Mouse (Mus musculus) stomach, embryonic 14.5 days (tissue): Measurements from ENCODE around the gene Marcksl1. TPM values are rescaled to one million over a fixed set of nuclear protein-coding genes. Genes with fewer than 3 reads are reported as not detected.
"Not testable (repeated sequence)": the region's sequence is repeated elsewhere in the genome, so short reads cannot be mapped to it uniquely, and the experiment has no call there.

Experiments used
- ATAC-seq: fragments of 200-750 bp; cut with Nextera tagmentation; 2 replicates; pipeline ENCODE4 v1.8.0; 2017; ENCODE audit warnings: low read depth, moderate TSS enrichment; ENCODE audit not compliant: insufficient number of reproducible peaks, insufficient read depth, low FRiP score
- H3K27ac ChIP-seq: fragments of 300-500 bp; sonication (generic); 2 replicates; pipeline ENCODE4 v1.5.1; 2014; ENCODE audit warnings: mild to moderate bottlenecking, low read length, moderate library complexity, mixed read lengths
- H3K27me3 ChIP-seq: fragments of 300-500 bp; sonication (generic); 2 replicates; pipeline ENCODE4 v1.6.1; 2014; ENCODE audit warnings: low read length, control low read depth, mixed read lengths; ENCODE audit not compliant: control insufficient read depth, insufficient read depth
- H3K36me3 ChIP-seq: fragments of 300-500 bp; sonication (generic); 2 replicates; pipeline ENCODE4 v1.6.1; 2014; ENCODE audit warnings: mild to moderate bottlenecking, control low read depth, low read length, moderate library complexity, mixed read lengths; ENCODE audit not compliant: control insufficient read depth, insufficient read depth
- H3K4me1 ChIP-seq: fragments of 300-500 bp; sonication (generic); 2 replicates; pipeline ENCODE4 v1.6.1; 2014; ENCODE audit warnings: low read length, control low read depth, mixed read lengths; ENCODE audit not compliant: control insufficient read depth, insufficient read depth
- H3K4me2 ChIP-seq: fragments of 300-500 bp; sonication (generic); replicated peaks from 2 replicates; pipeline ENCODE4 v1.6.1; 2014; ENCODE audit warnings: low read depth, low read length, control low read depth
- H3K4me3 ChIP-seq: fragments of 300-500 bp; sonication (generic); 2 replicates; pipeline ENCODE4 v1.5.1; 2014; ENCODE audit warnings: low read depth, low read length, control low read depth
- H3K9ac ChIP-seq: fragments of 300-500 bp; sonication (generic); replicated peaks from 2 replicates; pipeline ENCODE4 v1.6.1; 2014; ENCODE audit warnings: low read depth, mild to moderate bottlenecking, control low read depth, low read length, moderate library complexity, mixed read lengths
- H3K9me3 ChIP-seq: fragments of 300-500 bp; sonication (generic); 2 replicates; pipeline ENCODE4 v1.6.1; 2016; ENCODE audit warnings: low read depth, low read length, control low read depth; ENCODE audit not compliant: control insufficient read depth
- WGBS: fragments of 180-500 bp; shearing (Covaris S2); extraction: QIAGEN DNeasy Blood & Tissue Kit; methylation state at CpG from one replicate; pipeline ENCODE4 v1.1.7; 2014; 5-methylcytosine and 5-hydroxymethylcytosine counted together
- polyA plus RNA-seq: library from polyadenylated mRNA; unstranded; fragments of >200 nt; fragmentation: Nextera tagmentation; extraction: Ambion mirVana; gene quantifications from 2 replicates; pipeline ENCODE4 v1.2.1, GENCODE M21; 2014

Marcksl1 gene
- polyA plus RNA-seq, 1 experiment from 2014 or later = 618 TPM

DNA sequence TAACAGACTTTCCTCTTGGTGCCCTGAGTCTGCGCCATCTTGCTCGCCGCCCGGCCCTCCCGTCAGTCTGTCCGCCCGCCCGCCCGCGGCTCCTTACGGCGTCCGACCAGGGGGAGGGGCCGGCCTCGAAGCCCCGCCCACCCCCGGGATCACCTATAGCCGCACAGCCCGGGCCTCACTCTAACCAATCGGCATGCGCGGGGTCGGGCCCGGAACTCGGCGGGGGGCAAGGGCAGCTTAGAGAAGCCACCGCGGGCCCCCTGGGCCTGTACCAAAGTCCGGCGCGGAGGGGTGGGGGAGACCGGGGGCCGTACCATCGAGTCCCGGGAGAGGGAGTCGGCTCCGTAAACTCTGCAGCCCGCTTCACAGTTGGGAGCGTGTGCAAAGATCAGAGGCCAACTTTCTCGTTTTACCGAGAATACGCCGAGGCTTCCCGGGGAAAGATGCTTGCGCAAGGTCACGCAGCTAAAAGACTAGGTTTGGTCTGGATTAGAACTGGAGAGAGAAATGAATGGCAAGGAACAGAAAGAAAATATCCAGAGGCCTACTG, 29.3 kb downstream of the Marcksl1 start, which contains the start of gene Hdac1:
Gene Hdac1 (minus strand): TSS at position 122 of the 550 bp plus-strand sequence.
- Histone ChIP-seq H3K4me3 (peak within 1 kb of the TSS; percentile 94), H3K4me1 (peaks cover 9% of the 10 kb centered on the region), H3K36me3 (no peaks in the 10 kb centered on the region; the same call in 1 of the 2 replicates), H3K9me3 (no peaks in the 10 kb centered on the region), H3K4me2 (peak within 1 kb of the TSS; percentile 83), H3K27ac (peak within 1 kb of the TSS; percentile 70), H3K9ac (peak within 1 kb of the TSS; percentile 84), H3K27me3 (no peaks in the 10 kb centered on the region)
- WGBS = 2% methylated on average over 44 of the region's 46 CpGs
- ATAC-seq = peak; percentile 100

DNA sequence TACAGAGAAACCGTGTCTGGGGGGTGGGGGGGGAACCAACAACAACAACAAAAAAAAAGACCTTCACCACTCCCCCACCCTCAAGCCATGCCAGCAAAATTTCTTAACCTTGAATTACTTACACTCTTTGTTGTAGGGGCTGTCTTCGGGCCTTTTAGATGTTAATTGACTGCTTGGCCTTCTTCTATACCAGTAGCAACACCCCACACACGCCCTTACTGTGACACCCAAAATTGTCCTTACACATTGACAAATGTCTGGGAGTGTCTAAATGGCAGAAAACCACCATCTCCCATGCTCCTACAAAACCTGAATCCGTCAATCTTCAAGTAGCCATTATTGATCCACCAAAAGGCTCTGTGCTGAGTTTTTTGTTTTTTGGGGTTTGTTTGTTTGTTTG, 30.7 kb downstream of the Marcksl1 start:
- H3K27me3 ChIP-seq = no peaks in the 10 kb centered on the region
- no peak overlapping the region for H3K9ac ChIP-seq
- no peaks in the 10 kb centered on the region; the same call in 1 of the 2 replicates for H3K36me3 ChIP-seq
- H3K4me2 ChIP-seq = no peak overlapping the region
- no peak for ATAC-seq
- no peaks in the 10 kb centered on the region for H3K9me3 ChIP-seq
- H3K4me1 ChIP-seq = peaks cover 9% of the 10 kb centered on the region
- no peak overlapping the region for H3K27ac ChIP-seq
- 82% methylated on average over 4 of the region's 4 CpGs for WGBS
- no peak overlapping the region for H3K4me3 ChIP-seq

DNA sequence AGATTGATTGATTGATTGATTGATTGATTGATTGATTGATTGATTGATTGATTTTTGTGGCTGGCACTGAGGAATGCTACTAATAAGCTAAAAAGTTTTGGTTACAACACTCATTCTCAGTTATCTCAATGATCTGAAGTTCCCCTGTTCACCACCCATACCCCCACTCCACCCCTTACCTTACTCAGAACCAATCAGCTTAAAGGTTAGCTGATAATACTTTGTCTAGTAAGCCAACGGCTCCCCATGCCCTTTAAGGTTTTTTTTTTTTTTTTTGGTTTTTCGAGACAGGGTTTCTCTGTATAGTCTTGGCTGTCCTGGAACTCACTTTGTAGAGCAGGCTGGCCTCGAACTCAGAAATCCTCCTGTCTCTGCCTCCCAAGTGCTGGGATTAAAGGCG, 34.2 kb downstream of the Marcksl1 start:
- ATAC-seq, H3K27ac ChIP-seq: not testable (repeated sequence)
- 86% methylated on average over 4 of the region's 4 CpGs for WGBS

DNA sequence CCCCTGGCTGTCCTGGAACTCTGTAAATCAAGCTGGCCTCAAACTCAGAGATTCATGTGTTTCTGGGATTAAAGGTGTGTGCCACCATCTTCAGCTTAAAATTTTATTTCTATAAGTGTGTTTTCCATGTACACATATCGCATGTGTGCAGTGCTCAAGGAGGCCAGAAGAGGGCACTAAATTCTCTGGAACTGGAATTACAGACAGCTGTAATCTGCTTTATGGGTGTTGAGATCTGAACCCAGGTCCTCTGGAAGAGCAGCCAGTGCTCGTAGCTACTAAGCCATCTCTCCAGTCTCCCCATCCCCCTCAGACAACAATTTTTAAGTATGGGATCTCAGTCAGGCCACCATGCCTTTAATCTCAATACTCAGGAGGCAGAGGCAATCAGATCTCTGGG, 35.9 kb downstream of the Marcksl1 start:
- no peak overlapping the region for H3K4me3 ChIP-seq
- H3K27ac ChIP-seq = no peak overlapping the region
- no peak overlapping the region for H3K4me2 ChIP-seq
- no peaks in the 10 kb centered on the region for H3K4me1 ChIP-seq
- no peak for ATAC-seq
- 86% methylated on average over 2 of the region's 2 CpGs for WGBS
- no peak overlapping the region for H3K9ac ChIP-seq
- H3K36me3 ChIP-seq = no peaks in the 10 kb centered on the region
- no peaks in the 10 kb centered on the region for H3K27me3 ChIP-seq
- no peaks in the 10 kb centered on the region for H3K9me3 ChIP-seq

More for the DNA sequence above, 34.2 kb downstream of the Marcksl1 start:
- not testable (repeated sequence) for H3K27me3 ChIP-seq, H3K4me1 ChIP-seq, H3K4me2 ChIP-seq, H3K36me3 ChIP-seq, H3K9ac ChIP-seq, H3K4me3 ChIP-seq, H3K9me3 ChIP-seq

DNA sequence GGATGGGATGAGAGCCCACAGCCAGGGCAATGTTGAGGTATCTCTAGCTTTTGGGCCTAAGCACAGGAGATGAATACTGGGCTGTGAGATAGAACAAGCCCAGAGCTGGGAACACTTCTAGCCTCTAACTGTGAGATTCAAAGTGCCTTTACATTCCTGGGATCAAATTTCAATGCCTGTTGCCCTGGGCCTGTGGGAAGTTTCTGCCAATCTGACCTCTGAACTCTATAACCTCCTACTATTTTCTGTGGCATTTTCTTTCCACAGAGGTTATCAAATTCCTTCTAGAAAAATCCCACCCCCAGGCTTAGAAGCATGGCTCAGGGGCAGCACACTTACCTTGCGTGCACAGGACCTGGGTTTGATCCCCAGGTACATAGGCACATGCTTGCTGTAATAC, 36.9 kb downstream of the Marcksl1 start:
- H3K27ac ChIP-seq = no peak overlapping the region
- H3K9me3 ChIP-seq = no peaks in the 10 kb centered on the region
- no peaks in the 10 kb centered on the region for H3K36me3 ChIP-seq
- H3K9ac ChIP-seq = no peak overlapping the region
- no peaks in the 10 kb centered on the region for H3K27me3 ChIP-seq
- no peaks in the 10 kb centered on the region for H3K4me1 ChIP-seq
- 45% methylated on average over 1 of the region's 1 CpGs for WGBS
- no peak overlapping the region for H3K4me3 ChIP-seq
- no peak for ATAC-seq
- H3K4me2 ChIP-seq = no peak overlapping the region

DNA sequence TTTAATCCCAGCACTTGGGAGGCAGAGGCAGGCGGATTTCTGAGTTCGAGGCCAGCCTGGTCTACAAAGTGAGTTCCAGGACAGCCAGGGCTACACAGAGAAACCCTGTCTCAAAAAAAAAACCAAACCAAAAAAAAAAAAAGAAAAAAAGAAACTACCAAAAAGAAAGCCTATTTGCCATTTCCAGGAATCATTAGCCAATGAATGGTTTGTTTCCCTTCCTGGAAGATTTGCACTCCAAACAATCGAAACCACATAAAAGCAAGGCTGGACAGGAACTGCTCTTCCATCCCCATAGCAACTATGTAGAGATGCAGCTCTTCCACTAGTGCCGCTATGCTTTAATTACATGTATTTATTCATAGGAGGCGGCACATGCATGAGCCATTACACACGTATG, 41.1 kb downstream of the Marcksl1 start:
- not testable (repeated sequence) for H3K4me3 ChIP-seq, H3K4me2 ChIP-seq, H3K27me3 ChIP-seq, ATAC-seq, H3K9me3 ChIP-seq, H3K9ac ChIP-seq, H3K36me3 ChIP-seq, H3K27ac ChIP-seq, H3K4me1 ChIP-seq
- 88% methylated on average over 5 of the region's 6 CpGs for WGBS

DNA sequence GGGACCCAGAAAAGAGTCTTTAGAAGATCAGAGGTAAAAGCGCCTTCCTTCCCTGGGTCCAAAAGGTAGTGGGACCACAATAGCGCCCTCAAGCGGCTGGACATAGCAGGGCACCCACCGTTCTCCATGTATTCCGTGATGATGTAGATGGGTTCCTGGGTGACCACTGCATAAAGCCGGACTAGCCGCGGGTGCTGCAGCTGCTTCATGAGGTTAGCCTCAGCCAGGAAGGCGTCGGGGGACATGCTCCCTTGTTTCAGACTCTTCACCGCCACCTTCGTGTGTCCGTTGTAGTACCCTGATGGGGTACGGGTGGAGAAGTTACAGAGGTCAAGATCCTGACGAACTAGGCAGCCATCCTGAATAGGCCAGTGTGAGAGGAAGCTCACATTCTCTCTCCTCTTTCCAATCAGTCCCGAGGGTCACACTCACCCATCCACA, 42.1 kb downstream of the Marcksl1 start:
- Histone ChIP-seq H3K9me3 (no peaks in the 10 kb centered on the region), H3K36me3 (no peaks in the 10 kb centered on the region), H3K4me3 (peak overlapping the region; percentile 52), H3K4me1 (0 out of 2 replicates have a peak, but pooled peaks cover 9% of the 10 kb centered on the region), H3K27ac (peak overlapping the region; percentile 52; the same call in 1 of the 2 replicates), H3K4me2 (peak overlapping the region; percentile 87), H3K27me3 (no peaks in the 10 kb centered on the region), H3K9ac (peak overlapping the region; percentile 45; the same call in 1 of the 2 replicates)
- 4% methylated on average over 16 of the region's 16 CpGs for WGBS
- ATAC-seq = peak; percentile 2; the same call in 1 of the 2 replicates

DNA sequence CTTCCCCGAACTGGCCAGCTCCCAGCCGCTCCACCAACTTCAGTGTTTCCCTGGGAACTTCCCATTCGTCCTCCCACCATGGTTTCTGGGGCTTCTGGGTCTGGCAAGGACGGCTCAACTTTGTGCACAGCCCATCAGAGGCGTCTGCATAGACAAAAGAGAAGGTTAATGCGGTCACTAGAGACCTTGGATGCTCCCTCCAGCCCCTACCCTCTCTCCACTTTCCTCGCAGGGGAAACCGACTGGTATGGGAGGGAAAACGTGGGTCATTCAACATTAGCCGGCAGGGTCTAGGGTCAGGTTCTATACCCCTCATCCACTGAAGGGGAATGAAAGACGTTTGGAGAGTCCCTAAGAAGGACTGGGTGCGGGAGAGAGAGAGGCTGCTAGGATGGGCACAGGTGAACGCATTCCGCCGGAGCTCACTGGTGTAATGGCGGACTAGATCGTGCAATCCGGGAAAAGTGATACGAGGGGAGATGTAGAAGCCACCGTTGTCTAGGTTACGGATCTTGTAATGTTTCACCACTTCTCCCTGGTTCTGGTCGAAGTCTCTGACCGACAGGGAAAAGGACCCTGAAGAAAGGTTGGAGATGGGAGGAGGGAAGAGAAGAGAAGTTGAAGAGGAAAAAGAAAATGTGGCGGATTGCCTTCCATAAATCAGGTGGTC, 42.6 kb downstream of the Marcksl1 start:
- Histone ChIP-seq H3K4me1 (0 out of 2 replicates have a peak, but pooled peaks cover 9% of the 10 kb centered on the region), H3K4me2 (peak overlapping the region; percentile 87), H3K9ac (peak overlapping the region; percentile 45), H3K4me3 (peak overlapping the region; percentile 52), H3K27me3 (no peaks in the 10 kb centered on the region), H3K9me3 (no peaks in the 10 kb centered on the region), H3K27ac (peak overlapping the region; percentile 52; the same call in 1 of the 2 replicates), H3K36me3 (no peaks in the 10 kb centered on the region)
- peak; percentile 43; the same call in 1 of the 2 replicates for ATAC-seq
- WGBS = 2% methylated on average over 24 of the region's 24 CpGs
